Mouse (Mus musculus): ENCODE results near the gene Spen.
A peak's percentile ranks its signal among the peaks of the same experiment; 100 is the strongest.

Spen gene

GRCm38 (mm10) chr4:141530979-141531378 is 7.4 kb downstream of the Spen start:
- DNase-seq (ENCODE audit: low spot score) = no peak

GRCm38 (mm10) chr4:141528938-141529337 is 9.5 kb downstream of the Spen start:
- DNase-seq (ENCODE audit: low spot score) = no peak

- DNase-seq (ENCODE audit: low spot score) = no peak
These were observed 11.3 kb downstream of the Spen start for GRCm38 (mm10) chr4:141526936-141527650.

- no peak for DNase-seq (ENCODE audit: low spot score)
These were observed 12.5 kb downstream of the Spen start for GRCm38 (mm10) chr4:141525940-141526339.

GRCm38 (mm10) chr4:141524658-141525057 is 13.7 kb downstream of the Spen start:
- DNase-seq (ENCODE audit: low spot score) = no peak

- no peak for DNase-seq (ENCODE audit: low spot score)
These were observed 15.3 kb downstream of the Spen start for GRCm38 (mm10) chr4:141523128-141523527.

- no peak for DNase-seq (ENCODE audit: low spot score)
These were observed 20.0 kb downstream of the Spen start for GRCm38 (mm10) chr4:141518386-141518785.

GRCm38 (mm10) chr4:141514179-141514641 is 24.2 kb downstream of the Spen start:
- DNase-seq (ENCODE audit: low spot score) = no peak

GRCm38 (mm10) chr4:141512145-141512544 is 26.3 kb downstream of the Spen start:
- DNase-seq (ENCODE audit: low spot score) = no peak

GRCm38 (mm10) chr4:141510457-141510856 is 27.9 kb downstream of the Spen start:
- no peak for DNase-seq (ENCODE audit: low spot score)

GRCm38 (mm10) chr4:141506893-141507292 is 31.5 kb downstream of the Spen start:
- peak; percentile 48 for DNase-seq (ENCODE audit: low spot score)

GRCm38 (mm10) chr4:141506352-141506751 is 32.0 kb downstream of the Spen start:
- DNase-seq (ENCODE audit: low spot score) = peak; percentile 86

- DNase-seq (ENCODE audit: low spot score) = no peak
These were observed 32.6 kb downstream of the Spen start for GRCm38 (mm10) chr4:141505810-141506209.

GRCm38 (mm10) chr4:141504471-141504870 is 33.9 kb downstream of the Spen start:
- DNase-seq (ENCODE audit: low spot score) = no peak

GRCm38 (mm10) chr4:141502723-141503122 is 35.7 kb downstream of the Spen start:
- no peak for DNase-seq (ENCODE audit: low spot score)

- DNase-seq (ENCODE audit: low spot score) = no peak
These were observed 37.3 kb downstream of the Spen start for GRCm38 (mm10) chr4:141501058-141501457.

GRCm38 (mm10) chr4:141500637-141501036 is 37.8 kb downstream of the Spen start:
- no peak for DNase-seq (ENCODE audit: low spot score)

GRCm38 (mm10) chr4:141488670-141489069 is 49.7 kb downstream of the Spen start:
- DNase-seq (ENCODE audit: low spot score) = no peak

- no peak for DNase-seq (ENCODE audit: low spot score)
These were observed 50.8 kb downstream of the Spen start for GRCm38 (mm10) chr4:141487581-141487980.

GRCm38 (mm10) chr4:141484071-141484470 is 54.3 kb downstream of the Spen start:
- DNase-seq (ENCODE audit: low spot score) = no peak

GRCm38 (mm10) chr4:141479411-141479810 is 59.0 kb downstream of the Spen start:
- no peak for DNase-seq (ENCODE audit: low spot score)

- DNase-seq (ENCODE audit: low spot score) = no peak
These were observed 59.6 kb downstream of the Spen start for GRCm38 (mm10) chr4:141478794-141479193.

- DNase-seq (ENCODE audit: low spot score) = peak; percentile 50
These were observed 60.2 kb downstream of the Spen start for GRCm38 (mm10) chr4:141478225-141478624.

- DNase-seq (ENCODE audit: low spot score) = no peak
These were observed 60.7 kb downstream of the Spen start for GRCm38 (mm10) chr4:141477681-141478102.

All from ovary, adult 18-20 months (tissue).